Mouse (Mus musculus): Measurements from ENCODE around the gene Dnmt1. TPM values are rescaled to one million over a fixed set of nuclear protein-coding genes. Genes with fewer than 3 reads are reported as not detected.
A peak's percentile ranks its signal among the peaks of the same experiment; 100 is the strongest.

Dnmt1 gene
- total and polyA plus RNA-seq, 3 experiments = 89.9 to 145 (median 121) TPM

DNA sequence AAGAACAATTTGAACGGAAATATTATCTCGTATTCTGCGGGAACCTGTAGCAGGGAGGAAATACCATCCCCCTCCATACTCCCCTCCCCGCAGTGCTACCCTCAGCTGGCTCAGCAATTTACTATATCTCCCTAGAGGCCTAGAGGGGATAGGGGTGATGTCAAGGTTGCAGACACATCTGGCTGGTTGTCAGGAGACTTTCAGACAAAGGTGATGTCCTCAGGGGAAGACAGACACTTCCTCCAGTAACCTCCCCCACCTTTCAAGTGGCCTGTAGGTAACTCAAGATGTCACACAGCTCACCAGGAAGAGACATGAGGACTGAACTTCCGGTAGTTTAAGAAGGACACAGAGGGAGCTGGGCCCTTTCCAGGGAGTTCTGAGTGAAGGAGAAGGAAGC, 23.5 kb upstream of the Dnmt1 start (continued):
- TF ChIP-seq HCFC1 (IDR thresholded peaks at IDR 0.05; ENCODE audit: low read depth, low read length) (peak; percentile 39; the same call in 1 of the 2 replicates), RAD21 (IDR thresholded peaks at IDR 0.05; ENCODE audit: low read depth, low read length) (no peak), RCOR1 (conservative IDR thresholded peaks at IDR 0.05; ENCODE audit: low read depth, low read length) (no peak), ZC3H11A (IDR thresholded peaks at IDR 0.05; ENCODE audit: low read depth, low read length) (no peak), ETS1 (conservative IDR thresholded peaks at IDR 0.05; ENCODE audit: low read depth, low read length) (peak; percentile 89), ZMIZ1 (IDR thresholded peaks at IDR 0.05; ENCODE audit: low read depth, low read length) (no peak), JUND (conservative IDR thresholded peaks at IDR 0.05; ENCODE audit: low read depth, low read length) (no peak), POLR2AphosphoS2 (IDR thresholded peaks at IDR 0.05; ENCODE audit: low read depth, low read length) (no peak), CHD1 (IDR thresholded peaks at IDR 0.05; ENCODE audit: low read depth, low read length) (no peak), SMC3 (IDR thresholded peaks at IDR 0.05; ENCODE audit: low read depth, low read length) (no peak), CHD2 (IDR thresholded peaks at IDR 0.05; ENCODE audit: low read length) (peak; percentile 70), ELF1 (IDR thresholded peaks at IDR 0.05; ENCODE audit: low read depth, low read length) (peak; percentile 80), BHLHE40 (IDR thresholded peaks at IDR 0.05; ENCODE audit: low read depth, low read length) (peak; percentile 71)

DNA sequence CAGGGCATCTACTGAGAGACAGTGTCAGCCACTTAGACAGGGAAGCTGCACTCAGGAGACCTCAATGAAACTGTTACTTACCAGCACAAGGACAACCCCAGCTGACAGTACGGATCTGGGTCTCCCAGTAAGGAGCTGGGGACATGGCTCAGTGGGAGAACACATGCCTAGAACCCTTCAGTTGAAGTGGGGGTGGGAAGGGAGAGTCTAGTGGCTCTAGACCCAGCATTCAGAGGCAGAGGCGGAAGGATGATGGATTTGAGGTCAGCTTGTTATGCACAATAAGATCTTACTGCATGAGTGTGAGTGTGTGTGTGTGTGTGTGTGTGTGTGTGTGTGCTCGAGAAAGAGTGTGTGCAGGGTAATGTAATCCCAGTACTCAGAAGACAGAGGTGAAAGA, 22.5 kb upstream of the Dnmt1 start:
- DNase-seq (ENCODE audit: extremely low read depth) = no peak
- Histone ChIP-seq H3K9ac (ENCODE audit: insufficient read depth, low read depth) (no peak overlapping the region), H3K36me3 (replicated peaks in 1 of 2; ENCODE audit: control insufficient read depth in 1 of 2, insufficient read depth in 1 of 2, low read length in 1 of 2) (no peaks in the 10 kb centered on the region), H3K9me3 (replicated peaks; ENCODE audit: low read length) (no peaks in the 10 kb centered on the region), H3K4me2 (ENCODE audit: insufficient read depth, low read depth, poor library complexity, severe bottlenecking) (no peak overlapping the region), H3K27ac (ENCODE audit: insufficient read depth, low read depth) (no peak overlapping the region), H3K4me1 (ENCODE audit: control insufficient read depth in 1 of 2, insufficient read depth in 2 of 2) (peaks cover 14 to 52% of the 10 kb centered on the region in 2 experiments), H3K27me3 (replicated peaks) (peaks cover 5% of the 10 kb centered on the region), H3K79me2 (replicated peaks; ENCODE audit: control insufficient read depth, extremely low read depth, insufficient read depth, poor library complexity, severe bottlenecking) (no peaks in the 10 kb centered on the region), H3K4me3 (replicated peaks in 1 of 3; ENCODE audit: low read depth in 2 of 3, low read length in 2 of 3, poor library complexity in 1 of 3) (no peak overlapping the region)
- in situ Hi-C loops (cut with MboI; ENCODE audit: low pct_ligation_motif_present, low pct_unique_long_range_greater_than_20kb, low sequenced_read_pairs) = no loop called here
- TF ChIP-seq IRF4 (IDR thresholded peaks at IDR 0.05; ENCODE audit: low read depth, low read length) (no peak), ZMIZ1 (IDR thresholded peaks at IDR 0.05; ENCODE audit: low read depth, low read length) (no peak), CHD1 (IDR thresholded peaks at IDR 0.05; ENCODE audit: low read depth, low read length) (no peak), ZKSCAN1 (IDR thresholded peaks at IDR 0.05; ENCODE audit: borderline replicate concordance, low read depth, low read length) (no peak), PAX5 (IDR thresholded peaks at IDR 0.05; ENCODE audit: low read length) (no peak), RAD21 (IDR thresholded peaks at IDR 0.05; ENCODE audit: low read depth, low read length) (no peak), TCF12 (IDR thresholded peaks at IDR 0.05; ENCODE audit: low read depth, low read length) (no peak), POLR2AphosphoS2 (IDR thresholded peaks at IDR 0.05; ENCODE audit: low read depth, low read length) (no peak), KAT2A (IDR thresholded peaks at IDR 0.05; ENCODE audit: insufficient replicate concordance, low read length) (no peak), SMC3 (IDR thresholded peaks at IDR 0.05; ENCODE audit: low read depth, low read length) (no peak), NRF1 (IDR thresholded peaks at IDR 0.05; ENCODE audit: low read depth, low read length) (no peak), MYC (IDR thresholded peaks at IDR 0.05; ENCODE audit: low read depth, low read length) (no peak), TBP (conservative IDR thresholded peaks at IDR 0.05; ENCODE audit: low read depth, low read length) (no peak), MAX (IDR thresholded peaks at IDR 0.05; ENCODE audit: low read length) (no peak), BHLHE40 (IDR thresholded peaks at IDR 0.05; ENCODE audit: low read depth, low read length) (no peak), ZNF384 (IDR thresholded peaks at IDR 0.05; ENCODE audit: low read depth, low read length) (no peak)
- dilution Hi-C loops (cut with MboI; ENCODE audit: extremely low pct_ligation_motif_present, extremely low pct_unique_long_range_greater_than_20kb, low sequenced_read_pairs) = no loop called here

All from CH12.LX (cell line).